Mouse (Mus musculus) intestine, embryonic 14.5 days (tissue): ENCODE measurements around the gene Ybx2. TPM values are rescaled to one million over a fixed set of nuclear protein-coding genes. Genes with fewer than 3 reads are reported as not detected.
A peak's percentile ranks its signal among the peaks of the same experiment; 100 is the strongest.

Experiments
- ATAC-seq: fragments of 200-750 bp; cut with Nextera tagmentation; replicated peaks from 2 replicates; pipeline ENCODE4 v1.8.0; 2017; ENCODE audit warnings: low read depth, moderate number of reproducible peaks, moderate TSS enrichment, moderate library complexity; ENCODE audit not compliant: low FRiP score, low TSS enrichment
- DNase-seq: peaks from one replicate; pipeline ENCODE4 v3.0.0-alpha.2; 2018; ENCODE audit warnings: low spot score
- H3K27ac ChIP-seq: fragments of 300-500 bp; sonication (generic); 2 replicates; pipeline ENCODE4 v1.5.1; 2014; ENCODE audit warnings: low read depth, mild to moderate bottlenecking, control low read depth
- H3K27me3 ChIP-seq: fragments of 300-500 bp; sonication (generic); replicated peaks from 2 replicates; pipeline ENCODE4 v1.6.1; 2014; ENCODE audit warnings: low read length, control low read depth; ENCODE audit not compliant: control insufficient read depth, insufficient read depth
- H3K36me3 ChIP-seq: fragments of 300-500 bp; sonication (generic); 2 replicates; pipeline ENCODE4 v1.6.1; 2014; ENCODE audit warnings: low read length, control low read depth; ENCODE audit not compliant: control insufficient read depth, insufficient read depth
- H3K4me1 ChIP-seq: fragments of 300-500 bp; sonication (generic); replicated peaks from 2 replicates; pipeline ENCODE4 v1.6.1; 2014; ENCODE audit warnings: low read length, control low read depth, mixed read lengths; ENCODE audit not compliant: control insufficient read depth, insufficient read depth
- H3K4me2 ChIP-seq: fragments of 300-500 bp; sonication (generic); 2 replicates; pipeline ENCODE4 v1.6.1; 2014; ENCODE audit warnings: low read length
- H3K4me3 ChIP-seq: fragments of 300-500 bp; sonication (generic); 2 replicates; pipeline ENCODE4 v1.5.1; 2014; ENCODE audit warnings: low read depth, low read length, control low read depth, mixed read lengths
- H3K9ac ChIP-seq: fragments of 300-500 bp; sonication (generic); 2 replicates; pipeline ENCODE4 v1.6.1; 2014; ENCODE audit warnings: mild to moderate bottlenecking, low read length
- H3K9me3 ChIP-seq: fragments of 300-500 bp; sonication (generic); 2 replicates; pipeline ENCODE4 v1.6.1; 2016; ENCODE audit warnings: low read length, control low read depth; ENCODE audit not compliant: control insufficient read depth
- WGBS: fragments of 180-500 bp; shearing (Covaris S2); extraction: QIAGEN DNeasy Blood & Tissue Kit; methylation state at CpG from one replicate; pipeline ENCODE4 v1.1.7; 2014; 5-methylcytosine and 5-hydroxymethylcytosine counted together
- polyA plus RNA-seq: library from polyadenylated mRNA; unstranded; fragments of >200 nt; fragmentation: Nextera tagmentation; extraction: Ambion mirVana; gene quantifications from 2 replicates; pipeline ENCODE4 v1.2.1, GENCODE M21; 2014

Gene Ybx2
- polyA plus RNA-seq, 1 experiment from 2014 or later, result 4.6 TPM

GRCm38 (mm10) chr11:69918118-69918517 is 17.5 kb upstream of the Ybx2 start:
- no peak for DNase-seq
- Histone ChIP-seq H3K4me2 (no peak overlapping the region), H3K9ac (no peak overlapping the region), H3K4me3 (no peak overlapping the region), H3K27me3 (no peaks in the 10 kb centered on the region), H3K4me1 (peaks cover 21% of the 10 kb centered on the region), H3K36me3 (peaks cover 53% of the 10 kb centered on the region), H3K9me3 (no peaks in the 10 kb centered on the region), H3K27ac (no peak overlapping the region)
- ATAC-seq, result no peak
- WGBS, result 83% methylated on average over 5 of the region's 5 CpGs

GRCm38 (mm10) chr11:69919053-69919452 is 16.5 kb upstream of the Ybx2 start:
- Histone ChIP-seq H3K36me3 (peaks cover 49% of the 10 kb centered on the region), H3K27me3 (no peaks in the 10 kb centered on the region), H3K4me3 (peak overlapping the region; percentile 86), H3K4me1 (peaks cover 21% of the 10 kb centered on the region), H3K9me3 (no peaks in the 10 kb centered on the region), H3K9ac (peak overlapping the region; percentile 98; the same call in 1 of the 2 replicates), H3K4me2 (peak overlapping the region; percentile 90), H3K27ac (peak overlapping the region; percentile 91; the same call in 1 of the 2 replicates)
- DNase-seq (no peak), ATAC-seq (no peak)
- WGBS, result 83% methylated on average over 9 of the region's 9 CpGs

- peaks cover 18% of the 10 kb centered on the region for H3K4me1 ChIP-seq
- peak overlapping the region; percentile 86 for H3K4me3 ChIP-seq
- WGBS, result under 1% methylated on average over 17 of the region's 17 CpGs
- H3K27me3 ChIP-seq, result no peaks in the 10 kb centered on the region
- H3K27ac ChIP-seq, result peak overlapping the region; percentile 91
- peak overlapping the region; percentile 90 for H3K4me2 ChIP-seq
- H3K9ac ChIP-seq, result peak overlapping the region; percentile 98
- H3K36me3 ChIP-seq, result peaks cover 48% of the 10 kb centered on the region
- no peak for ATAC-seq
- DNase-seq, result peak; percentile 77
- no peaks in the 10 kb centered on the region for H3K9me3 ChIP-seq
Observed at GRCm38 (mm10) chr11:69919661-69920265, 15.8 kb upstream of the Ybx2 start.

GRCm38 (mm10) chr11:69920266-69921031 is 15.1 kb upstream of the Ybx2 start:
- ATAC-seq, result peak; percentile 55
- Histone ChIP-seq H3K27ac (peak overlapping the region; percentile 91), H3K9ac (peak overlapping the region; percentile 98), H3K36me3 (peaks cover 41% of the 10 kb centered on the region), H3K4me1 (peaks cover 13% of the 10 kb centered on the region), H3K4me3 (peak overlapping the region; percentile 86), H3K4me2 (peak overlapping the region; percentile 90), H3K9me3 (no peaks in the 10 kb centered on the region), H3K27me3 (no peaks in the 10 kb centered on the region)
- peak; percentile 69 for DNase-seq
- WGBS, result under 1% methylated on average over 59 of the region's 65 CpGs

- Histone ChIP-seq H3K27me3 (no peaks in the 10 kb centered on the region), H3K4me3 (peak within 1 kb of the TSS; percentile 86), H3K36me3 (peaks cover 32% of the 10 kb centered on the region), H3K4me2 (peak within 1 kb of the TSS; percentile 90), H3K27ac (peak within 1 kb of the TSS; percentile 97), H3K4me1 (peaks cover 13% of the 10 kb centered on the region), H3K9ac (peak within 1 kb of the TSS; percentile 98), H3K9me3 (no peaks in the 10 kb centered on the region)
- WGBS, result under 1% methylated on average over 78 of the region's 78 CpGs
- ATAC-seq (peak; percentile 94), DNase-seq (peak; percentile 99)
Observed at GRCm38 (mm10) chr11:69921114-69922011, 14.2 kb upstream of the Ybx2 start, which contains the start of gene Eif5a. Eif5a (minus strand) TSS chr11:69921958.

GRCm38 (mm10) chr11:69922012-69922756 is 13.4 kb upstream of the Ybx2 start:
- peak overlapping the region; percentile 86 for H3K4me3 ChIP-seq
- H3K9me3 ChIP-seq, result no peaks in the 10 kb centered on the region
- H3K36me3 ChIP-seq, result peaks cover 24% of the 10 kb centered on the region
- DNase-seq, result no peak
- peak overlapping the region; percentile 97 for H3K27ac ChIP-seq
- H3K4me1 ChIP-seq, result peaks cover 13% of the 10 kb centered on the region
- no peak for ATAC-seq
- H3K27me3 ChIP-seq, result no peaks in the 10 kb centered on the region
- H3K9ac ChIP-seq, result peak overlapping the region; percentile 64
- 4% methylated on average over 12 of the region's 12 CpGs for WGBS
- peak overlapping the region; percentile 90 for H3K4me2 ChIP-seq

- Histone ChIP-seq H3K4me2 (no peak overlapping the region; the same call in 1 of the 2 replicates), H3K27ac (peak overlapping the region; percentile 97; the same call in 1 of the 2 replicates), H3K4me1 (peaks cover 13% of the 10 kb centered on the region), H3K9me3 (no peaks in the 10 kb centered on the region), H3K36me3 (peaks cover 18% of the 10 kb centered on the region), H3K9ac (no peak overlapping the region), H3K27me3 (no peaks in the 10 kb centered on the region), H3K4me3 (no peak overlapping the region)
- DNase-seq, result no peak
- no peak for ATAC-seq
- 51% methylated on average over 3 of the region's 3 CpGs for WGBS
Observed at GRCm38 (mm10) chr11:69922796-69923195, 12.8 kb upstream of the Ybx2 start.

- WGBS, result 93% methylated on average over 2 of the region's 2 CpGs
- no peak overlapping the region for H3K4me3 ChIP-seq
- no peak overlapping the region for H3K4me2 ChIP-seq
- ATAC-seq, result no peak
- no peaks in the 10 kb centered on the region for H3K27me3 ChIP-seq
- no peaks in the 10 kb centered on the region for H3K9me3 ChIP-seq
- no peaks in the 10 kb centered on the region for H3K4me1 ChIP-seq
- DNase-seq, result no peak
- no peaks in the 10 kb centered on the region for H3K36me3 ChIP-seq
- no peak overlapping the region for H3K27ac ChIP-seq
- H3K9ac ChIP-seq, result no peak overlapping the region
Observed at GRCm38 (mm10) chr11:69927501-69927900, 8.1 kb upstream of the Ybx2 start.
